Mouse (Mus musculus): Measurements from ENCODE around the gene Lars2. TPM values are rescaled to one million over a fixed set of nuclear protein-coding genes. Genes with fewer than 3 reads are reported as not detected.
"Not testable (repeated sequence)": the region's sequence is repeated elsewhere in the genome, so short reads cannot be mapped to it uniquely, and the experiment has no call there.

Lars2 gene
- polyA plus RNA-seq, 1 experiment from 2014 or later: 679 TPM

GRCm38 (mm10) chr9:123440230-123441058 is 73.7 kb downstream of the Lars2 start:
- no peak for DNase-seq (ENCODE audit: low read depth, low spot score)
- no peaks in the 10 kb centered on the region for H3K27me3 ChIP-seq
- in situ Hi-C loops (cut with MboI; ENCODE audit: low pct_unique_long_range_greater_than_20kb): loop anchor here (5.0 kb wide), 3 partner anchors 73 to 278 kb away; partner anchors contain the start of gene Lars2
- ChIA-PET POLR2A (interaction anchor here (0.7 kb wide), 1 partner anchor 285 kb away, joined by 7 read pairs; no protein-coding TSS in a partner anchor), CTCF (no interaction called here)
- no peak for ATAC-seq
- peak; percentile 31 for TF ChIP-seq CTCF (IDR thresholded peaks at IDR 0.05)

DNA sequence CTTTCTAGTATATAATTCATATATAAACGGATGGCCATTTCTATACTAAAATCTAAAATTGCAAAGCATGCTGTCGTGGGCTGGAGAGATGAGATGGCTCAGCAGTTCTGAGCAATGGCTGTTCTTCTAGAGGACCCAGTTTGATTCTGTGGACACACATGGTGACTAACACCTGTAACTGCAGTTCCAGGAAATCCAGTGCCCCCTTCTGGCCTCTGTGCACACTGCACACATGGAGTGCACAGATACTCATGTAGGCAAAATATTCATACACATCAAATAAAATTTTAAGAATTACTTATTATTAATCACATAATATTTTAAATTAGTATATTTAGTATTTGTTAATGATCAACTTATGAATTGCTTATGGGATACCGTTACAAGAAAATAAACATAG is 80.4 kb downstream of the Lars2 start:
- H3K27me3 ChIP-seq; ATAC-seq; POLR2A ChIA-PET; CTCF ChIA-PET; in situ Hi-C loops (cut with MboI; ENCODE audit: low pct_unique_long_range_greater_than_20kb); DNase-seq (ENCODE audit: low read depth, low spot score): not testable (repeated sequence)
- peak; percentile 35 for TF ChIP-seq CTCF (IDR thresholded peaks at IDR 0.05)

DNA sequence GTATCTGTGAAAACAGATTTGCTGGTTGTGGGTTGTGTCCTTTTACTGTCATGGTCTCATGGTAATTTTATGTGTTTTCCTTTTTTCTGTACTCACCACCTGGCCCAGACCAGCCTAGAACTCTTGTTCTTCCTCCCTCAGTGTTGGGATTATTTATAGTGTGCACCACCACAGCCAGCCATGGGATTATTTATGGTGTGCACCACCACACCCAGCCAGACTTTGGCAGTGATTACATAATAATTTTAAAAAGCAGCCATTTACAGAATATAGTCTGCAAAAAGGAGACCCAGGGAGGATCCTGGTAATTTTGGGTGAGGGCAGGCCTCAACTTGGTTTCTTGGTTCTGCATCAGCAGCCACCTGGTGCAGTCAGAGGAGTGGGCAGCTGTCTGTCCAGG is 81.9 kb downstream of the Lars2 start:
- POLR2A ChIA-PET: no interaction called here
- ATAC-seq (no peak), DNase-seq (ENCODE audit: low read depth, low spot score) (no peak)
- H3K27me3 ChIP-seq: no peaks in the 10 kb centered on the region
- in situ Hi-C loops (cut with MboI; ENCODE audit: low pct_unique_long_range_greater_than_20kb): no loop called here
- TF ChIP-seq CTCF (IDR thresholded peaks at IDR 0.05): no peak
- CTCF ChIA-PET: no interaction called here

DNA sequence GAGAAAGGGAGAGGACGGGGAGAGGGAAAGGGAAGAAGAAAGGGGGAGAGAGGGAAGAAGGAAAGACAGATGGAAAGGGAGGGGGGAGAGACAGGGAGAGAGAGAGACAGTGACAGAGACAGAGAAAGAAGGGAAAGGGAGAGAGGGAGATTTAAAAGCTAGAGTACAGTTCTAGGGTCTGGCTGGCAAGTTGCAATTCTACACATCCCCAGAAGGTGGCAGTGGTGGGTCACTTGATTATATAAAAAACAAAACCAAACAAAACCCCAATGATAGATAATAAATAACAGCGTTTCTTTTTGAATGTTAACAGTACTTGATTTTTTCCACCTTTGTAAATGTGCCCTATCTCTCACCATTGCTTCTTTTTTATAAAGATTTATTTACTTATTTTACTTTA is 83.4 kb downstream of the Lars2 start:
- H3K27me3 ChIP-seq: no peaks in the 10 kb centered on the region
- CTCF ChIA-PET: interaction anchor here (0.7 to 3.1 kb wide), 13 partner anchors 10 to 79 kb away, joined by 3 to 16 read pairs (median 3); no protein-coding TSS in a partner anchor
- in situ Hi-C loops (cut with MboI; ENCODE audit: low pct_unique_long_range_greater_than_20kb): loop anchor here (5.0 kb wide), 1 partner anchor 77 kb away; the partner anchor contains the start of gene Sacm1l
- ATAC-seq (no peak), DNase-seq (ENCODE audit: low read depth, low spot score) (no peak)
- peak; percentile 80 for TF ChIP-seq CTCF (IDR thresholded peaks at IDR 0.05)
- POLR2A ChIA-PET: no interaction called here

- in situ Hi-C loops (cut with MboI; ENCODE audit: low pct_unique_long_range_greater_than_20kb): loop anchor here (5.0 kb wide), 1 partner anchor 76 kb away; the partner anchor contains the start of gene Sacm1l
- ATAC-seq: no peak
- ChIA-PET CTCF (interaction anchor here (3.1 kb wide), 1 partner anchor 54 kb away, joined by 16 read pairs; no protein-coding TSS in a partner anchor), POLR2A (no interaction called here)
- no peak for DNase-seq (ENCODE audit: low read depth, low spot score)
- H3K27me3 ChIP-seq: no peaks in the 10 kb centered on the region
- TF ChIP-seq CTCF (IDR thresholded peaks at IDR 0.05): no peak
Measured at GRCm38 (mm10) chr9:123451772-123452171, 85.0 kb downstream of the Lars2 start.

DNA sequence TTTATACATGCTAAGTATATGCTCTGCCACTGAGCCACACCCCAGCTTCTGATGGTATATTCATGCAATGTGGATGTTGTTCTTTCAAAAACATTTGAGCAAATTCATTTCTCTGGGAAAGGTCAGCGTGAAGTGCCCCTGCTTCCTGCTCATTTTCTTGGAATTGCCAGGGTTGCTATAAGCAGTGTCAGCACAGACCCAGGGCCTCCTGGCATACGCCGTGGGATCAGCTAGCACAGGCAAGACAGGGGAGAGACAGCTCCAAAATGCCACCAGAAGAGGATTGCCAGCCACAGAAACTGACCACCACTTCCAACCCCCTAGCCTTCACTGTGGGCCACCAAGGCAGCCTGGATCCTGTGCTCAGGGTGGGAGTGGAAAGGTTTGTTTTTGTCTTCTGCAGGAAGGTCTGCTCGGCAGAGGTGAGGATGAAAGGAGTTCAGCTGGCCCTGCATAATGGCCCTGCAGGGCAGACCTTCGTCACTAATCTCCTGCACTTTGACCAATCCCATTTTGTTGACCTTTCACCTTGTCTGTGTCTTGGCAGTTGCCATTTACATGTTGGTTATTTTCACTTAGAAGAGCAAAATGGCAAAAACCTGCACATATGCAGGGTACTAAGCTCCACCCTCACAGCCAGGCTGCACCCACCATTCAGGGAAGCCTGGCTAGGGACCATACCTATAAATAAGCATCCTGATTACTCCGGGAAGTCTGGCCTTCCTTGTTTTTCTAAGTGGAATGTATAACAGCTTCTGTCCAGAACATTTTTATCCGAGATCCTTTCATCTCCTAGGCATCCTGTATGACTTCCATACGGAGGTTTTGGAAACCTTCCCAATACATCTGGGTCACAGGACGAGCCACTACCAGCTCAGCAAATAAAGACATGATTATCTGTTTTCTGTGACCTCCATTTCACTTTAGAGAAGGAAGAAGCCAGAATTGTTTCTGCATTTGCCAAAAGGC is 90.2 kb downstream of the Lars2 start:
- ATAC-seq: no peak
- TF ChIP-seq CTCF (IDR thresholded peaks at IDR 0.05): no peak
- in situ Hi-C loops (cut with MboI; ENCODE audit: low pct_unique_long_range_greater_than_20kb): no loop called here
- ChIA-PET CTCF (interaction anchor here (1.0 to 2.8 kb wide), 12 partner anchors 12 to 201 kb away, joined by 3 to 13 read pairs (median 5); partner anchors contain the start of gene Limd1), POLR2A (interaction anchor here (1.4 kb wide), 1 partner anchor 24 kb away, joined by 4 read pairs; no protein-coding TSS in a partner anchor)
- H3K27me3 ChIP-seq: no peaks in the 10 kb centered on the region
- no peak for DNase-seq (ENCODE audit: low read depth, low spot score)

DNA sequence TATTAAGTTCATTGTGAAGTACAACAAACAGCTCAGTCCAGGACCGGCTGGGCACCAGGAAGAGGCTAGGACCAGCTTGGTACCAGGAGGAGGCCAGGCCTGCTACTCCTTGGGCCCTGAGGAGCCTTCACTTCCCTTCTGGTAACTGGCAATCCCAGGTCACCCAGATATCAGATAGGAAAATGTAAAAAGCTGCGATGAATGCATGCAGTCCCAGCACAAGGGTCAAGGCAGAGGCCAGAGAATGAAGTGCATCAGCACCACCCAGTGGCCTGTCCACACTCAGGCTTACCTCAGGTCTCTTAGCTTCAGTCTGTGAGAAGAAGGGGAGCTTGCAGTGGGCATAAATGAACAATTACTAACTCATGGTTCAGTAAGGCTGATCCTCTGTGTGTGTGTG is 90.9 kb downstream of the Lars2 start:
- DNase-seq (ENCODE audit: low read depth, low spot score): no peak
- H3K27me3 ChIP-seq: no peaks in the 10 kb centered on the region
- ChIA-PET POLR2A (interaction anchor here (0.6 to 1.4 kb wide), 2 partner anchors 21 to 23 kb away, joined by 3 to 4 read pairs; partner anchors contain the start of gene Limd1), CTCF (interaction anchor here (0.6 to 2.8 kb wide), 15 partner anchors 9 to 466 kb away, joined by 3 to 13 read pairs (median 5); partner anchors contain the start of gene Limd1)
- in situ Hi-C loops (cut with MboI; ENCODE audit: low pct_unique_long_range_greater_than_20kb): no loop called here
- ATAC-seq: no peak
- TF ChIP-seq CTCF (IDR thresholded peaks at IDR 0.05): peak; percentile 64

DNA sequence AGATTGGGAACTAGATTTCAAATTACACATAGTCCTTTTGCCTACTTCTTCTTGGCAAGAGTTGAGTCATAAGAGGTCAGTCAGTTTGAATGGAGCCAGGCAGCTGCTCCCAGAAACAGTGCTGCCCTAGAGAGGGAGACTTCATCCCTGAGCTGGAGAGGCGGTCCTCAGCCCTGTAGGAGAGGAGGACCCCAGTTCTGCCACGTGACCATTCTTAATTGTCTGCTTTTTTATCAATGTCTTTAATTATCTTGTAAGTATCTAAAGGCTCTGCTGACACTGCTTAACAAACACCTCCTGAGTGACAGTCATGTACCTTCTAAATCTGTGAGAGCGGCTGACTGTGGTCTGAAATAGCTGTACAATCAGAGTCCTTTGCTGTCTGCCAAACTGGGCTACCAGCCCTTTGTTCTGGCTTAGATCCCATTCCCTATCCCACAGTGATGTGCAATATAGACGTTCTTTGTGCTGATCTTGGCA is 100.5 kb downstream of the Lars2 start:
- ATAC-seq: no peak
- DNase-seq (ENCODE audit: low read depth, low spot score): no peak
- TF ChIP-seq CTCF (IDR thresholded peaks at IDR 0.05): no peak
- CTCF ChIA-PET: interaction anchor here (1.3 to 1.5 kb wide), 3 partner anchors 9 to 58 kb away, joined by 3 to 5 read pairs (median 3); no protein-coding TSS in a partner anchor
- in situ Hi-C loops (cut with MboI; ENCODE audit: low pct_unique_long_range_greater_than_20kb): no loop called here
- POLR2A ChIA-PET: no interaction called here
- no peaks in the 10 kb centered on the region for H3K27me3 ChIP-seq

DNA sequence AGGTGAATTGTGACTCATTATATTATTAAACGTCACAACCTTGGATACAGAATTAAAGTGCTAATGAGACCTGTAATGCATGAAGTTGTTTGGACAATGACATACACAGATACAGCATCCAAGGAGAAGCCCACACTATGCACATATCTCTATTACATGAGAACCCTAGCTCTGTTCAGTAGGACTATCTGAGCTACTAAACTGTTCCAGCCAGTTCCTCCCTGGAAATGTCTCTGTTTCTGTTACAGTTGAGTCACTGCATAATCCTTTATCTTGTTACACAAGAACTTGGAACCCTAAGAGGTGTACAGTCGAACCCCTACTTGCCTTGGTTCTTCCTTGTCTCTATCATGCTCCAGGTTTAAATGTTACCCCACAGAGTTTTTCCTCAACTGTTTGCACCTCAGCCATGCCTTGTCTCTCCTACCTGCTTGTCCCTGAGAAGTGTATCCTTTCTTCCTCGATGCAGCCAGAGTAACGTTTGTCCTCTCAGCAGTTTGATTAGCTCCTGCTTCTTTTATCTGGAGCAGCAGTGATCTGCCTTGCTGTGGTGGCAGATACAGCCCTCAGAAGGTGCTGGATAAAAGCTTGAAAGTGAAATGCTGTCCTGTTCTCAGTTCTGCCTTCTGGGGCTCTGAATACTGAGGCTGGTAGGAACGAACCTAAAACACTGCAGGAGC is 101.8 kb downstream of the Lars2 start:
- no peaks in the 10 kb centered on the region for H3K27me3 ChIP-seq
- DNase-seq (ENCODE audit: low read depth, low spot score) (no peak), ATAC-seq (no peak)
- in situ Hi-C loops (cut with MboI; ENCODE audit: low pct_unique_long_range_greater_than_20kb): no loop called here
- ChIA-PET CTCF (interaction anchor here (1.6 to 1.7 kb wide), 2 partner anchors 11 to 14 kb away, joined by 4 to 5 read pairs; no protein-coding TSS in a partner anchor), POLR2A (no interaction called here)
- no peak for TF ChIP-seq CTCF (IDR thresholded peaks at IDR 0.05)

Data from Patski (cell line).